Mouse (Mus musculus): ENCODE results near the gene Zcrb1.

The Zcrb1 gene

DNA sequence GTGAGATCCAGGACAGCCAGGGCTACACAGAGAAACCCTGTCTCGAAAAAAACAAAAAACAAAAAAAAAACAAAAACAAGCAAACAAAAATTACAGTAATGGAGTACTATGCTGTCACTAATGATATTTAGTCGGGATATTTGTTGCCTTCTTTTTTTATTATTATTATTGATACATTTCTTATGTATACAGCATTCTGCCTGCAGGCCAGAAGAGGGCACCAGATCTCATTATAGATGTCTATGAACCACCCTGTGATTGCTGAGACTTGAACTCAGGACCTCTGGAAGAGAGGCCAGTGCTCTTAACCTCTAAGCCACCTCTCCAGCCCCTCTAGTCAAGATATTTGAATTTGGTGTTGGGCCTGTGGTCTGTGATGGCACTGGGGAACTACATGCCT is 26.3 kb downstream of the Zcrb1 start:
- no peak for DNase-seq (ENCODE audit: low read depth, low spot score)

DNA sequence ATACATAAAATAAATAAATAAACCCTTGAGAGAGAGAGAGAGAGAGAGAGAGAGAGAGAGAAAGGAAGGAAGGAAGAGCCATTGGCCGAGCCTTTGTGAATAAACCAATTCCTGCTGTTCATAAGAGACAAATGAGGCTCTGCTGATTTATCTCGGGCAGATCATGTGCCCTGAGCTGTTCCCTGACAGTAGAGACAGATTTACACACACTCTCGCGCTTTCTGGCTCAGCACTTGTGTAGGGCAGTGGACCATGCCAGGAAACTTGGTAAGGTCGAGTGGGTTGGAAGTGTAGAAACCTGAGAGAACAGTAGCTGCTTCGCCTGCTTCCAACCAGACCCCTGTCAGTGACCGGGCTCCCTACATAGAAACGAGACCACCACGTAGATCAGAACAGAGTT is 29.6 kb downstream of the Zcrb1 start:
- DNase-seq (ENCODE audit: low read depth, low spot score) = no peak

DNA sequence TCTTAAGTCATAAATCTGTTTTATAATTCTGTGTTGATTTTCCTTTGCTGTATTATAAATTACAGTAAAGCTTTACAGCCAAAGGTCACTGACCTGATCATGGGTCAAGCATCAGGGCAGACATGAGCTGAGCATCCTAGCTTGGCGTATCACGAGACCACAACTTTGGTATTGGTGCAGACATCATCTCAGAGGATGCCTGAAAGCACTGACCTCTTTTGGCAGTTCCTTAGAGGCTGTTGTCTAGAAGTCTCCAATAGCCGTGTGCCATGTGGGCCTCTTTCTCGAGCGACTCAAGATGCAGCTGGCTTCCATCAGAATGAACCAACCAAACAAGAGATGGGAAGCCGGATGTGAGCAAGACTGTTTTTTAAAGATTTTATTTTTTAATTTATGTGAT is 32.6 kb downstream of the Zcrb1 start:
- no peak for DNase-seq (ENCODE audit: low read depth, low spot score)

DNA sequence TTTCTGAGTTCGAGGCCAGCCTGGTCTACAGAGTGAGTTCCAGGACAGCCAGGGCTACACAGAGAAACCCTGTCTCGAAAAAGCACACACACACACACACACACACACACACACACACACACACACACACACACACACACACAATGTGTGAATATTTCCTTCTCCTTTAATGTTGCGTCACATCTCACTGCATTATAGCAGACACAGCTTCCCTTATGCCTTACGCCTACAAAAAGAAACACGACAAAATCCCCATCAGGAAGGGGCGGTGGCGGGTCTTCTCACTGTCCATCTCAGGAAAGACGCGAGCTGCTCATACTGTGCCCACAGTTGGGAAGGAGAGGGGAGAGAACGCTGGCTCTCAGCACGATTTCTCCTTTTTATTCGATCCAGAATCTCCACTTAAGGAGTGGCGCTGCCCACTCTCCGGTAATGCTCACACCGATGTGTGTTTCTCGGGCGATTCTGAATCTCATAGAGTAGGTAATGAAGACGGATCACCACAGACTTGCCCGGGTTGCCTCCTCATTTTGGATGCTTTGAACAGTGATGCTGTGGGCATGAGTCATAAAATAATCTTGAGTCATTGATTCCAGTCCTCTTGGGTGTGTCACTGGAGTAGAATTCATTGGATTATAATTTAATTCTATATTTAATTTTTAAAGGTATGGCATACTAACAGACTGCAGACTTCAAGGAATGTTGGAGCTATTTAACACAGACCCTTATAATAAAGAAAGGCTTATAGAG is 39.6 kb downstream of the Zcrb1 start:
- no peak for DNase-seq (ENCODE audit: low read depth, low spot score)

DNA sequence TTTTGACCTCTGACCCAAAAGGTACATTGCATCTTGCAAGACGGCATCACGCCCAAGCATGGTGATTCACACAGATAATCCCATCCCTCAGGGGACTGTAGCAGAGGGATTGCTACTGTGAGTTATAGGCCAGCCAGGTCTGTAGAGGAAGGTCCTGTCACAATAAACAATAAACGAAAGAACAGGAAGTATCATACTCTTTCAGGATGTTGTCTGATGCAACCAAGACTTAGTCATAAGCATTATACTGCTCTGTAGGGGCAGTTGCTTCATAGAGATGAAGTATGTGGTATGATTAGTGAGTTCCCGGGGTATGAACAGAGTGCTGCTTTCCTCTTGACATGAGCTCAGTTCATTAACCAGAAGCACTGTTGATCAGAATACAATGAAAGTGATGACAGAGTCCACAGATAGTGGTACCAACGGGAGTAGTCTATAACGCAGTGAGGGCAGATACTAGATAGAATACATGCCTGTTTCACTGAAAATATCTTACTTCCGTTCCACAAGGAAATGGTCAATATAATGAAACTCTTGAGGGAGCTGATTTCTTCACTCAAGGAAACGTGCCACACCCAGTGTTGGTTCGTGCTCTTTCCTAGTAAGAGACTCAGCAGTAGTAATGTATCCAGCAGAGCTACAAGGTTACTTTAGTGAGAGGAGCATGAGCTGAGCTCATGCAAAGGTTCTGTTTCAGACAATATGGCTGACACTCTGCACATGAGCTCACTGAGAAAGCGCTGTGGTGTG is 57.3 kb downstream of the Zcrb1 start:
- no peak for DNase-seq (ENCODE audit: low read depth, low spot score)

DNA sequence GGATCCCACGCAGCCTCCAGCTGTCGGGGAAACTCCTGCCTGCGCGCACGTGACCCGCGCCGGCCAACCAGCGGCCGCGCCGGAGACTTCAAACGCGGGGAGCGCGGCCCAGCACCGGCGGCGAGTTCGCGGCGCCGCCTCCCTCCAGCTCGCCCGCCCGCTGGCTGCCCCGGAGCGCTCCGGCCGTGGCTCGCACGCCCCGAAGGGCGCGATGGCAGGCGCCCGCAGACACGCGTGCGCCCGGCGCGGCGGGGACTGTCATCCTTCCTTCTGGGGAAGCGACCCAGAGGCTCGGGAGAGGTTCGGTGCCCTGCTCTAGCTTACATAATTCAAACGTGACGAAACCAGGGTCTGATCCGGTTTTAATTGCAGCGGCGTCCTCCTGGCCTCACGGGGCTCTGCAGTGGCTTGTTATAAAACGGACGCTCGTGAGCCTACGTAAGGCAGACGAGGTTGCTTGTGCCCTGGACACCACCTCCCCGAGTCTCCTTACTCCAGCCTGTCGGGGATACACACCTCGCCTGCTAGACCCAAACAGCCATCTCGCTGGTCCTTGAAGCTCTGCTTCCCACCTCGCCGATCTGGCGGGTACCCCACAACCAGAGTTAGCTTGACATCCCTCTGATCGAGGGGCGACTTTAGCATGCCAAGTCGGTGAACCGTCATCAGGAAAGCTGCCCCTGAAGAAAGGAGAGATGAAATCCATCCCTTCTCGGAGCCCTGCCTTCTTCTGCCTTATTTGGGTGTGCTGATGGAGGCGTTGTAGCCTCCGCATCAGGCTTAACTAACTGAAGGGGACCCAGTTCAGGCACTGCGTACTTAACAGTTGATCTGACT is 61.0 kb downstream of the Zcrb1 start, which contains the start of gene Yaf2:
TSS of gene Yaf2 (minus strand) at position 11 of the 837 bp plus-strand sequence.
- peak; percentile 69 for DNase-seq (ENCODE audit: low read depth, low spot score)

DNA sequence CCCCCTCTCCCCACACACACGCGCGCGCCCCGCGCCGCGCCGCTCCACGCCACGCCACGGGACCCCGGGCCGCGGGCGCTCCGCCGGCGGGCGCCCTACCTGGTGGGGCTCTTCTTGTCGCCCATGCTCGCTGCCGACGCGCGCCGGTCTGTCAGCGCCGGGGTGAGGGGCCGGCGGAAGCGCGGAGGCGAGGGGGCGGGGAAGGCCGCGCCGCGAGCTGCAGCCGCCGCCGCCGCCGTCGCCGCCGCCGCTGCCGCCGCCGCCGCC is 61.5 kb downstream of the Zcrb1 start:
- DNase-seq (ENCODE audit: low read depth, low spot score) = no peak

Data from retina, adult 2 months (tissue).